7 mouse cellular contexts compared by ENCODE assay signal in the genomic region with DNA sequence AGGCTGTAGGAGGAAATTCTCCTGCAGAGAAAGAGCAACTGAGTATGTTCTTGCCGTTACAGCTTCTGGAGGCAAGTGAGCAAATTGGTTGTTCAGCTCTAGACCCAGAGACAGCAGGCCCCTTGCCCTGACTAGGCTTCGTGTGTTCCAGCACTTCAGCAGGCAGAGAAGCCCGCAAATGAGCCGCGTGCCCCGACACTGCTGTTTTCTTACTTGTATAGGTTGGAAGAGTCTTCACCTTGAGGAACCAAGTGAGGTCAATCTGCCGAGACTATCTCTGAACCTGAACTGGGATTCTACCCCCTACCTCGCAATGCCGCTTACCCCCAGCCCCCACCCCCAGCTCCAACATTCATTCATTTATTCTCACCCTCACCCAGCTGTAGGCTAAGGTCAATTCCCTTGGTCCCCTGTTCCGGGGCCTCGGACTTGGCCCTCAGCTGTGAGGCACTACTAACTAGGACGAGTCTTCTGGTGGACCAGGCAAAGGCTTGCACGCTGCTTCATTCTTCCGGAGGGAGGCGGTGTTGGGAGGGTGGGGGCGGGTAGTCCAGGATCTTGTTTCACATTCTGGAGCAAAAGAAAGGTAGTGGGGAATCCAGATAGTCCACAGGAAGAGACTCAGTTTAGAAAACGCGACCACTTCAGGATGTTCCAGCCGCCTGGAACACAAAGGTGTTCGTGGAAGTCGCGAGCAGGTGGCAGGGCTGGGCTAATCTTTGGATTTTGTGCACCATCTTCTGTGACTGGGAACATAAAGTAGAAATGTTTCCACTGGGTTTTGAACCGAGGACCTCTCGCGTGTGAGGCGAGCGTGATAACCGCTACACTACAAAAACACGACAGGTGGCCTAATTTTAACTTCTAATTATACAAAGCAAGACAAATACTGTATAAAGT. TPM values are rescaled to one million over a fixed set of nuclear protein-coding genes. Genes with fewer than 3 reads are reported as not detected.
DNase-seq lines count a peak whose midpoint lies in the region; ATAC-seq lines count a peak whose summit lies in the region.

No protein-coding gene starts in this region.

- 6% methylated on average over 29 of the region's 29 CpGs for WGBS in forebrain, embryonic 14.5 days
- WGBS in limb, embryonic 11.5 days, result 5% methylated on average over 29 of the region's 29 CpGs
- 5% methylated on average over 29 of the region's 29 CpGs for WGBS in neural tube, embryonic 13.5 days

- peak; percentile 8 for DNase-seq in ovary, postnatal 36 days (ENCODE audit: low spot score)
- DNase-seq in ovary, postnatal 10 days (ENCODE audit: low spot score), result no peak
- DNase-seq in cerebellum, adult 11-12 months, result peak; percentile 61
- peak; percentile 36 for DNase-seq in forebrain, embryonic 14.5 days (ENCODE audit: low spot score)
- peak; percentile 63 for DNase-seq in limb, embryonic 11.5 days (ENCODE audit: low spot score)
- DNase-seq in ovary, postnatal 14 days (ENCODE audit: low spot score), result no peak

- H3K27me3 ChIP-seq in forebrain, embryonic 14.5 days (replicated peaks; ENCODE audit: control insufficient read depth, insufficient read depth, low read length), result peaks cover 3% of the 10 kb centered on the region; the same call in 1 of the 2 replicates
- no peaks in the 10 kb centered on the region for H3K27me3 ChIP-seq in limb, embryonic 11.5 days (ENCODE audit: control insufficient read depth, insufficient read depth, low read length)
- peaks cover 35% of the 10 kb centered on the region for H3K27me3 ChIP-seq in neural tube, embryonic 13.5 days

- no peaks in the 10 kb centered on the region for H3K4me1 ChIP-seq in forebrain, embryonic 14.5 days (ENCODE audit: control insufficient read depth, insufficient read depth, low read length)
- no peaks in the 10 kb centered on the region; the same call in 1 of the 2 replicates for H3K4me1 ChIP-seq in limb, embryonic 11.5 days (ENCODE audit: control insufficient read depth, insufficient read depth, low read length)
- H3K4me1 ChIP-seq in neural tube, embryonic 13.5 days (replicated peaks), result peaks cover 16% of the 10 kb centered on the region

- H3K9ac ChIP-seq in forebrain, embryonic 14.5 days (ENCODE audit: low read length), result peak overlapping the region; percentile 29
- H3K9ac ChIP-seq in limb, embryonic 11.5 days (ENCODE audit: low read length), result no peak overlapping the region
- peak overlapping the region; percentile 56; the same call in 1 of the 2 replicates for H3K9ac ChIP-seq in neural tube, embryonic 13.5 days

- H3K36me3 ChIP-seq in forebrain, embryonic 14.5 days (ENCODE audit: control insufficient read depth, insufficient read depth, low read length), result peaks cover 2% of the 10 kb centered on the region; the same call in 1 of the 2 replicates
- no peaks in the 10 kb centered on the region for H3K36me3 ChIP-seq in limb, embryonic 11.5 days (ENCODE audit: control insufficient read depth, insufficient read depth, low read length)
- 0 out of 2 replicates have a peak, but pooled peaks cover 5% of the 10 kb centered on the region for H3K36me3 ChIP-seq in neural tube, embryonic 13.5 days

- H3K9me3 ChIP-seq in forebrain, embryonic 14.5 days (replicated peaks; ENCODE audit: control insufficient read depth, low read length), result no peaks in the 10 kb centered on the region
- H3K9me3 ChIP-seq in limb, embryonic 11.5 days (ENCODE audit: control insufficient read depth, low read length), result no peaks in the 10 kb centered on the region
- H3K9me3 ChIP-seq in neural tube, embryonic 13.5 days, result no peaks in the 10 kb centered on the region

- H3K4me2 ChIP-seq in forebrain, embryonic 14.5 days (ENCODE audit: low read length), result peak overlapping the region; percentile 49
- peak overlapping the region; percentile 61 for H3K4me2 ChIP-seq in limb, embryonic 11.5 days (ENCODE audit: low read depth, severe bottlenecking)
- peak overlapping the region; percentile 59 for H3K4me2 ChIP-seq in neural tube, embryonic 13.5 days

- peak overlapping the region; percentile 27 for H3K4me3 ChIP-seq in forebrain, embryonic 14.5 days (ENCODE audit: low read depth, low read length)
- H3K4me3 ChIP-seq in limb, embryonic 11.5 days (ENCODE audit: low read depth, low read length), result peak overlapping the region; percentile 36
- H3K4me3 ChIP-seq in neural tube, embryonic 13.5 days, result peak overlapping the region; percentile 38

- peak; percentile 56 for ATAC-seq in forebrain, embryonic 14.5 days
- ATAC-seq in limb, embryonic 11.5 days (ENCODE audit: insufficient number of reproducible peaks, low FRiP score, low TSS enrichment, low read depth), result no peak; the same call in 1 of the 2 replicates
- ATAC-seq in neural tube, embryonic 13.5 days (ENCODE audit: low read depth), result peak; percentile 56; the same call in 1 of the 2 replicates

- no peak overlapping the region for H3K27ac ChIP-seq in forebrain, embryonic 14.5 days (ENCODE audit: low read depth, low read length)
- no peak overlapping the region for H3K27ac ChIP-seq in limb, embryonic 11.5 days (replicated peaks; ENCODE audit: low read depth, low read length)
- H3K27ac ChIP-seq in neural tube, embryonic 13.5 days (replicated peaks), result no peak overlapping the region

RNA-seq across cellular contexts. Expression of gene Abt1, which starts 12.1 kb away (rescaled TPM):
- polyA plus RNA-seq in forebrain, embryonic 14.5 days (2014; fragmentation: Nextera tagmentation; extraction: Ambion mirVana), result 12.9 and 13.8 TPM in 2 replicates
- 16.3 and 17.4 TPM in 2 replicates for polyA plus RNA-seq in limb, embryonic 11.5 days (2014; fragmentation: Nextera tagmentation; extraction: Ambion mirVana)
- polyA plus RNA-seq in neural tube, embryonic 13.5 days (2015; fragmentation: Nextera tagmentation; extraction: Ambion mirVana), result 9.5 and 10.3 TPM in 2 replicates

RNA-seq across cellular contexts. Expression of gene Zfp322a, which starts 42.6 kb away (rescaled TPM):
- 49.6 and 59.5 TPM in 2 replicates for polyA plus RNA-seq in forebrain, embryonic 14.5 days (2014; fragmentation: Nextera tagmentation; extraction: Ambion mirVana)
- 71.9 and 76.4 TPM in 2 replicates for polyA plus RNA-seq in limb, embryonic 11.5 days (2014; fragmentation: Nextera tagmentation; extraction: Ambion mirVana)
- polyA plus RNA-seq in neural tube, embryonic 13.5 days (2015; fragmentation: Nextera tagmentation; extraction: Ambion mirVana), result 51.6 and 60.7 TPM in 2 replicates

RNA-seq across cellular contexts. Expression of gene Btn1a1, which starts 54.1 kb away (rescaled TPM):
- polyA plus RNA-seq in forebrain, embryonic 14.5 days (2014; fragmentation: Nextera tagmentation; extraction: Ambion mirVana), result 0.22 TPM in 1 of 2 replicates, not detected in the other
- not detected in 2 replicates for polyA plus RNA-seq in limb, embryonic 11.5 days (2014; fragmentation: Nextera tagmentation; extraction: Ambion mirVana)
- polyA plus RNA-seq in neural tube, embryonic 13.5 days (2015; fragmentation: Nextera tagmentation; extraction: Ambion mirVana), result 0.07 TPM in 1 of 2 replicates, not detected in the other

Comparison
In these comparisons a context has a peak if more than half of its experiments do, and no peak if none do; other contexts are left out.
1. DNase-seq: peak in ovary, postnatal 36 days (single experiment), cerebellum, adult 11-12 months (single experiment), forebrain, embryonic 14.5 days (single experiment) and limb, embryonic 11.5 days (single experiment); none in ovary, postnatal 10 days (single experiment) and ovary, postnatal 14 days (single experiment).
2. Peak in every context shown above with its lines, with median percentiles within 50 percentile points of each other: H3K4me2 ChIP-seq and H3K4me3 ChIP-seq.